Mouse (Mus musculus) megakaryocyte, embryonic 14.5 days (primary cell): ENCODE results near the gene Dao. TPM values are rescaled to one million over a fixed set of nuclear protein-coding genes. Genes with fewer than 3 reads are reported as not detected.

Experiments used
- H3K27me3 ChIP-seq: replicated peaks from 2 replicates; pipeline ENCODE3; 2012; ENCODE audit warnings: inconsistent platforms
- H3K36me3 ChIP-seq: replicated peaks from 2 replicates; pipeline ENCODE3; 2012; ENCODE audit warnings: low read length, inconsistent platforms, mixed read lengths
- H3K4me1 ChIP-seq: 2 replicates; pipeline ENCODE4 v1.6.1; 2012; ENCODE audit warnings: inconsistent platforms
- H3K4me3 ChIP-seq: replicated peaks from 2 replicates; pipeline ENCODE3; 2012; ENCODE audit warnings: moderate library complexity, mild to moderate bottlenecking, inconsistent platforms
- H3K9me3 ChIP-seq: 2 replicates; pipeline ENCODE4 v1.6.1; 2012; ENCODE audit warnings: inconsistent platforms
- FLI1 ChIP-seq: IDR thresholded peaks from 2 replicates; pipeline ENCODE4 v1.6.1; 2012; ENCODE audit warnings: low read length, inconsistent platforms, mixed read lengths
- GATA1 ChIP-seq: IDR thresholded peaks from 3 replicates; pipeline ENCODE4 v1.6.1; 2012; ENCODE audit warnings: mixed read lengths, low read length, inconsistent platforms, borderline replicate concordance
- polyA plus RNA-seq: library from polyadenylated mRNA; stranded (reverse); fragments of >175 nt; gene quantifications from 2 replicates; pipeline ENCODE4 v1.2.3, GENCODE M21; 2012; ENCODE audit warnings: low replicate concordance; ENCODE audit not compliant: insufficient read depth

Dao gene
- polyA plus RNA-seq, 1 experiment = not detected

DNA sequence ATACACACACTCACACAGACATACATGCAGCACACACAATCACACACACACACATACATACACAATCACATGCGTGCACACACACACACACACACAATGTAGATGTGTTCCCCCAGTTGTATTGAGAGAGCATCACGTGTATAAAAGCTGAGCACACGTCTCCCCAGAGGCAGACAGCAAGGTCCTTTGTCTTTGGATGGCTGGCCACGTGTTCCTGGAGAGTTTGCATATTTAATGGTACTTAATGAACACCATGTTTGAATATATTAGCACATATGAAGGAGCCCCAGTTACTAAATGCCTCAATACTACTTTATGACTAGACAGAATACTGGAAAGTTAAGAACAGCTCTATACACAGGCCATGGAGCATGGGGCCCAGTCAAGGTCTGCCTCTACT is 60.5 kb downstream of the Dao start:
- H3K36me3 ChIP-seq = no peaks in the 10 kb centered on the region
- TF ChIP-seq GATA1 (no peak), FLI1 (no peak)
- no peaks in the 10 kb centered on the region for H3K4me1 ChIP-seq
- H3K9me3 ChIP-seq = peaks cover under 1% of the 10 kb centered on the region; the same call in 1 of the 2 replicates
- no peak overlapping the region for H3K4me3 ChIP-seq
- H3K27me3 ChIP-seq = peaks cover 26% of the 10 kb centered on the region

DNA sequence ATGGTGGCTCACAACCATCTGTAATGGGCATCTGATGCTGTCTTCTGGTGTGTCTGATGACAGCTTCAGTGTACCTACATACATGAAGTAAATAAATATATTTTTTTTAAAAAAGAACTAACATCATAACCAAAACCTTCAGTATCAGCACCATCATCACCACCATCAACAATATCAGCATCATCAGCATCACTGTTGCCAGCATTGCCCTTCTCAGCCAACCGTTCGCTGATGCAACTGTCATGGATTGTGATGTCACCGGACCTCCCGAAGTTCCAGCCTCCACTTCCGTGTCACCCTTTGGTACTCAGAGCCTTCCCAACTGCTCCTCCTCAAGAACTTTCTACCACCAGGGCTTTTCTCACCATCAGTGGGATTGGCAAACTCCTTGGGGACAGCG is 61.7 kb downstream of the Dao start, which contains the start of gene Usp30:
Gene Usp30 (plus strand): TSS at position 301 of the 400 bp plus-strand sequence.
- no peak for TF ChIP-seq FLI1
- no peak for TF ChIP-seq GATA1
- H3K4me1 ChIP-seq = no peaks in the 10 kb centered on the region

DNA sequence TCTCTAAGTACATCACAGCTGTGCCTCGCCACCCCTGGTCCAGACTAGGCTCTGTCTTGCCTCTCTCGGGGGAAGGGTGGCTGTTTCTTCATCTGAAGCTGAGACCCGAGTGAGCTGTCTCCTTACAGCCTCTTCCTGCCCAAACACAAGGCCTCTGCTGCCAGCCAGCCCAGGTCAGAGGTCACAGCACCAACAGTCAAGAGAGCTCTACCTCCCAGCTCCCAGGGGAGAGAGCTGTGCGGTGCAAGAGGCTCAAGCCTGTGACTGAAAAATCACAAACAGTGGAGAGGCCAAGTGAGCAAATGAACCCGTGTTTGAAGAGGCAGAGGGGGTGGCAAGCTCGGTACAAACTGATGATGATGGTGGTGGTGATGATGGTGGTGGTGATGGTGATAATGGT is 63.1 kb downstream of the Dao start:
- TF ChIP-seq FLI1 (no peak), GATA1 (no peak)
- Histone ChIP-seq H3K4me3 (no peak overlapping the region), H3K4me1 (no peaks in the 10 kb centered on the region), H3K36me3 (no peaks in the 10 kb centered on the region), H3K9me3 (peaks cover 11% of the 10 kb centered on the region), H3K27me3 (peaks cover 22% of the 10 kb centered on the region)

More for the DNA sequence above, 61.7 kb downstream of the Dao start, which contains the start of gene Usp30:
- no peak within 1 kb of the TSS for H3K4me3 ChIP-seq
- no peaks in the 10 kb centered on the region for H3K36me3 ChIP-seq
- H3K9me3 ChIP-seq = no peaks in the 10 kb centered on the region
- peaks cover 20% of the 10 kb centered on the region for H3K27me3 ChIP-seq

DNA sequence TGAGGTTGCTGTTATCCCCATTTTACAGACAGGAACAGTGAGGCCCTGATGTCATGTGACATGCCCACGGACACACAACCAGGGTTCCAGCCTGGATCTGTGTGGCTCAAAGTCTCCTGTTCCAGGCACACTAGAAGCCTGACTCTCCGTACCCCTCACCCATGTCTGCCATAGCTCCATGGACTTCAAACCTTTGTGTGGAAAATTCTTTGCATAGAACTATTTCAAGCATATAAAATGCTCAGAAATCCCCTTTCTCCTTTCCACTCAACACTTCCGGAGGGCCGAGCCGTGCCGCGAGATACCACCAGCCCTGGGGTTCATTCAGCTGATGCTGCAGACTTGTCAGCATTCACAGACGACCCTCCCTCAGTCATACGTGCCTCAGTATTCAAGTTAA is 64.0 kb downstream of the Dao start:
- H3K9me3 ChIP-seq = peaks cover 11% of the 10 kb centered on the region
- no peaks in the 10 kb centered on the region for H3K36me3 ChIP-seq
- TF ChIP-seq GATA1 (no peak), FLI1 (no peak)
- H3K27me3 ChIP-seq = peaks cover 21% of the 10 kb centered on the region
- no peaks in the 10 kb centered on the region for H3K4me1 ChIP-seq
- no peak overlapping the region for H3K4me3 ChIP-seq

DNA sequence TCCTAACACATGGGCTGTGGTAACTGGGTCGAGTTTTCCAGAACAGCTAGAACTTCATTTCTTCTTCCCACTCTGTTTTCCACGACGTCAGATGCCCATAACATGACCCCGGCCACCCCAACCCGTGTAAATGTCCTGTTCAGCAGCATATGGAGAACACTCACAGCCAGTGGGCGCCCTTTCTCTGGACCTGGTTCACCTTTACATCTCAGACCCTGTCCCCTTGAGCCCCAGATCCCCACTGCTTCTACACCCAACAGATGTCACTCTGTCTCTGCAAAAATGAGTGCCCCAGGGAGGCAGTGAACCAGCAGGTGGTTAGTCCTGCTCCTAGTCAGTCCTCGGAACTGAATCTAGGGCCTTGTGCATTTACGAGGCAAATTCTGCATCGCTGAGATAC is 64.5 kb downstream of the Dao start:
- no peaks in the 10 kb centered on the region for H3K4me1 ChIP-seq

DNA sequence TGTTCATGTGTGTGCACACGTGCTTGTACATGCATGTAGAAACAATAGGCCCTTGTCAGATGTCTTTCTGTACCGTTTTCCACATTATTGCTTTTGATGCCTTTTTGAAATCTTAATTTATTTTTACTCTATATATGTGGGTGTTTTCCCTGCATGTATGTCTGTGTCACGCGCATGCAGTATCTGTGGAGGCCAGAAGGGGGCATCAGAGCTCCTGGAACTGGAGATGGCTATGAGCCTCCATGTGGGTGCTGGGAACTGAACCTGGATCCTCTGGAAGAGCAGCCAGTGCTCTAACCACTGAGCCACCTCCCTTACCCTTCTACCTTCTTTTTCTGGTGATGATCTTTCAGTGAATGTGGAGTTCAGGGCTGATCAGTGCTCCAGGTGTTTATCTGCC is 67.4 kb downstream of the Dao start:
- H3K9me3 ChIP-seq = peaks cover 14% of the 10 kb centered on the region
- peaks cover 17% of the 10 kb centered on the region for H3K27me3 ChIP-seq
- no peaks in the 10 kb centered on the region for H3K4me1 ChIP-seq
- H3K4me3 ChIP-seq = no peak overlapping the region
- no peak for TF ChIP-seq FLI1
- no peaks in the 10 kb centered on the region for H3K36me3 ChIP-seq

More for the DNA sequence above, 64.5 kb downstream of the Dao start:
- Histone ChIP-seq H3K9me3 (peaks cover 11% of the 10 kb centered on the region), H3K4me3 (no peak overlapping the region), H3K27me3 (peaks cover 16% of the 10 kb centered on the region), H3K36me3 (no peaks in the 10 kb centered on the region)
- TF ChIP-seq FLI1 (no peak), GATA1 (no peak)

DNA sequence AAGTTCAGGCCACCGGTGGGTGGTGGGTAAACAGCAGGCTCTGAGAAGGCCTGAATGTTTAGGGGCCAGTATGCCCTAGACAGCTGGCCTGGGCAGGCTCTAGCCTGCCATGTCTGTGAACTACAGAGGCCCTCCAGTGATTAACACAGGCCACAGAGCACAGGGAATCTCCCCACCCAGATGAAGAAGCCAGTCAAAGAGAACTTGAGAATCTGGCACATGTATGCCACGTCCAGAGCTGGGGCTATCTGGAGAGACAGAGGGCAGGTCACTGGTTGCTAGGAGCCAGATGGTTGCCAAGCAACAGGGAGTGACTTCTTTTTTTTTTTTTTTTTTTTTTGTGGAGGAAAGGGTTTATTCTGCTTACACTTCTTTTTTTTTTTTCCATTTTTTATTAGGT is 68.8 kb downstream of the Dao start:
- TF ChIP-seq FLI1 (no peak), GATA1 (no peak)
- Histone ChIP-seq H3K4me1 (no peaks in the 10 kb centered on the region), H3K36me3 (no peaks in the 10 kb centered on the region), H3K9me3 (peaks cover 14% of the 10 kb centered on the region), H3K4me3 (no peak overlapping the region), H3K27me3 (peaks cover 16% of the 10 kb centered on the region)

Other genes starting within 250 kb of the Dao start
- 9.0 and 14.3 TPM in 2 replicates for gene Sart3, start 231.2 kb upstream of the Dao start, polyA plus RNA-seq
- gene Iscu, start 231.0 kb upstream of the Dao start, polyA plus RNA-seq = 39.7 and 56.2 TPM in 2 replicates
- gene Tmem119, start 203.2 kb upstream of the Dao start, polyA plus RNA-seq = 4.0 TPM in 1 of 2 replicates, not detected in the other
- gene Selplg, start 171.1 kb upstream of the Dao start, polyA plus RNA-seq = 39.4 and 167 TPM in 2 replicates
- gene Coro1c, start 94.9 kb upstream of the Dao start, polyA plus RNA-seq = 132 and 208 TPM in 2 replicates
- 2.9 and 3.9 TPM in 2 replicates for gene Ssh1, start 9.8 kb upstream of the Dao start, polyA plus RNA-seq
- 3.6 and 5.6 TPM in 2 replicates for gene Usp30, start 61.8 kb downstream of the Dao start, polyA plus RNA-seq
- gene Svop, start 87.9 kb downstream of the Dao start, polyA plus RNA-seq = 0.13 and 1.4 TPM in 2 replicates
- gene Alkbh2, start 124.5 kb downstream of the Dao start, polyA plus RNA-seq = 5.6 and 11.6 TPM in 2 replicates
- 10.8 and 14.5 TPM in 2 replicates for gene Ung, start 126.7 kb downstream of the Dao start, polyA plus RNA-seq
- gene Acacb, start 142.8 kb downstream of the Dao start, polyA plus RNA-seq = 0.48 TPM in 2 replicates